Mouse (Mus musculus): ENCODE results near the gene Tmem108.

Tmem108 gene

DNA sequence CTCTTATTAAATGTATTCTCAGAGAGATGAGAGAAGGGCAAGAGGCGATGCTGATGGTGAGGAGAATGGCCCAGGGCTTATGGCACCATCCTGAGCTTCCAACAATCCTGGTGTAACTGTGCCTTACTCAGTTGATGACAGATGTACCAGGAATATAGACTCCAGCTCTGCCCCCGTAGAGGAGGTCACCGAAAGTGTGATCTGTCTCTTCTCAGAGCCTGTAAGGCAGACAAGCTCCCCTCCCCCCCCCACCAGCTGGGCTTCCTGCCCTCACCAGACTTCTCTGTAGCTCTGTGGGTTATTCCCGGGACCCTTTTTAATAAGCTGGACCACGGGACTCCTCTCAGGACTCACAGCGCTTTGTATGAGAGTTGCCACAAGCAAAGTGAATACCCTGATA is 157.8 kb downstream of the Tmem108 start:
- in situ Hi-C loops (cut with MboI; ENCODE audit: unreplicated experiment in 2 of 2) = no loop called here

GRCm38 (mm10) chr9:103601878-103602277 is 159.8 kb downstream of the Tmem108 start:
- in situ Hi-C loops (cut with MboI; ENCODE audit: unreplicated experiment in 2 of 2) = no loop called here

DNA sequence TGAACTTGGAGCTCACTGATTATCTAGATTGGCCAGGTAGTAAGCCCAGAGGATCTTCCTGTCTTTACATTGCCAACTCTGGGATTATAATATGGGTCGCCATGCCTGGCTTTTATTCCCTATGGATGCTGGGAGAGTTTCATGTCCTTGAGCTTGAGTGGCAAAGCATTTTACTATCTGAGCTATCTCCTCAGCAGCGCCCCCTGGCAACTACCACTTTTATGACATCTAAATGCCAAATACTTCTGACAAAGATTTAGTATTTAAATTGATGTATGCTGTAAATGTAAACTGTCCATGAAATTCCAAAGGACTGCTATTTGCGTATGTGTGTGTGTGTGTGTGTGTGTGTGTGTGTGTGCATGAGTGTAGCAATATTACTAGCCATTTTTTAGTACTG is 160.8 kb downstream of the Tmem108 start:
- in situ Hi-C loops (cut with MboI; ENCODE audit: unreplicated experiment in 2 of 2) = no loop called here

DNA sequence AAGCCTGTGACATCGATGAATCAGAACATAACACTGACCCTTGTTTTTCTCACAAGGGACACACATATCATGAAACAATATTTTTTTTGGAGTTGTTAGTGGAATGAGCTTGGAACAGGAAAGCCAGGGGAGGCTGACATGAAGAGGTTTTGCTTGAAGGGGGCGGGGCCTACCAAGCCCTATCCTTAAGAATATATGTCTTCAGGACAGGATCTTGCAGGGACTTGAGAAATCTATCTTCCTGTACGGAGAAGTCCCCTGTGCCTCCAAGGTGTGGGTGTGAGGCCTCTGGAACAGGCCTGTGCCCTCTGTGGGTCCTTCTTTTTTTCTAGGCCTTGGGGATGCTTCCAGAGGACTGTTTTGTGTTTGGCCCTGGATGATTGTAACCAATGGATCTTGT is 161.7 kb downstream of the Tmem108 start:
- in situ Hi-C loops (cut with MboI; ENCODE audit: unreplicated experiment in 2 of 2) = no loop called here

GRCm38 (mm10) chr9:103597861-103598260 is 163.8 kb downstream of the Tmem108 start:
- in situ Hi-C loops (cut with MboI; ENCODE audit: unreplicated experiment in 2 of 2) = no loop called here

- in situ Hi-C loops (cut with MboI; ENCODE audit: unreplicated experiment in 2 of 2) = no loop called here
Observed at GRCm38 (mm10) chr9:103595190-103595837, 166.3 kb downstream of the Tmem108 start.

GRCm38 (mm10) chr9:103594423-103595189 is 167.0 kb downstream of the Tmem108 start:
- in situ Hi-C loops (cut with MboI; ENCODE audit: unreplicated experiment in 2 of 2) = no loop called here

DNA sequence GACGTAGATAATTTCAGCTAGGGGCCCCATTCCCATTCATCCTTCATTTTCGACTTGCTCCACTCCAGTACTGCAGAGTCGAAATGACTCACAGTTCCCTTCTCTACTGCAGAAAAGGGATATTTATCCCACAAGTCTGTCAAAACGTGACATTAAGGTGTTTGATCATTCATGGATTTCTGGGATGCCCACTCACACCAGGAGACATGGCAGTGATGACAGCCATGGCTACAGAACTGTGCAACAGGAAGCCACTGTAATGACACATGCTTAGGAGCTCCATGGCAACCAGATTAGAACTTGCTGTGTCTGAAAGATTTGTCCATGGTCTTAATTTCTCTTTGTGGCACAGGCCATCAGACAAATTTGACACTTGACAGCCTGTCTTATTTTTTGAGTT is 168.6 kb downstream of the Tmem108 start:
- in situ Hi-C loops (cut with MboI; ENCODE audit: unreplicated experiment in 2 of 2) = no loop called here

- in situ Hi-C loops (cut with MboI; ENCODE audit: unreplicated experiment in 2 of 2) = no loop called here
Observed at GRCm38 (mm10) chr9:103591962-103592361, 169.7 kb downstream of the Tmem108 start.

GRCm38 (mm10) chr9:103590801-103591200 is 170.8 kb downstream of the Tmem108 start:
- in situ Hi-C loops (cut with MboI; ENCODE audit: unreplicated experiment in 2 of 2) = no loop called here

DNA sequence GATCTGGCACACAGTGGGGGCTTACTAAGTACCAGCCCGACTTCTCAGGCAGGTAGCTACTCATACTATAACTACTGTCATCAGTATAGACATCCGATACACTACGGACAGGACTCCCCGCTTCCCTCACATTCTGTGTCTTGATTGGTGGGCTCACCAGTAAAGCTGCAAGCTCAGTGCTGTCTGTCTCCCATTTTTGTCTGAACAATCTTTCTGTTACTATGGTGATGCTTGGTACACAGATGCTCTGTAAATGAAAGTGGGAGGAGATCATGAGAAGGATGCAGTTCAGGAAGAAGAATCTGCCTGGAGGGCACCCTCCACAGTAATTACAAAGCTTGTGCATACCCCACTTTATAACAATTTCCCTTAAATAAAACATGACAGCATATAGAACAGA is 176.8 kb downstream of the Tmem108 start:
- in situ Hi-C loops (cut with MboI; ENCODE audit: unreplicated experiment in 2 of 2) = no loop called here

- in situ Hi-C loops (cut with MboI; ENCODE audit: unreplicated experiment in 2 of 2) = no loop called here
Observed at GRCm38 (mm10) chr9:103582249-103582961, 179.2 kb downstream of the Tmem108 start.

DNA sequence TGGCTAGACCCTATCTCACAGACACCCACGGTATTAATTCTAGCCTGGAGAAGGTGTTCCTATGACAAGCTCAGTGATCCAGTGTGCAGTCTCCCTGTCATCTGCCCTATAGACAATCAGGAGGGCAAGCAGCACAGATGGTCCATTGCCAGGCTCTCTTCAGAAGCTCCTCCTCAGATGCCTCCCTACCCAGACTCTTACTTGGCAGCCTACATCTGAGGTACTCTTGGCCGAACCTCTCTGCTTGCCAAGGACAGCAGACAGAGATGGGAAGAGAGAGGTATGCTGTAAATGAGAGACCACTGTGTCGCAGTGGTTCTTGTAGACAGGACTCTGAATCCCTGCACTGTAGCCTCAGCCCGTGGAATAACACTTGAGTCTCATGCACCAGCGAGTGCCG is 181.0 kb downstream of the Tmem108 start:
- in situ Hi-C loops (cut with MboI; ENCODE audit: unreplicated experiment in 2 of 2) = no loop called here

DNA sequence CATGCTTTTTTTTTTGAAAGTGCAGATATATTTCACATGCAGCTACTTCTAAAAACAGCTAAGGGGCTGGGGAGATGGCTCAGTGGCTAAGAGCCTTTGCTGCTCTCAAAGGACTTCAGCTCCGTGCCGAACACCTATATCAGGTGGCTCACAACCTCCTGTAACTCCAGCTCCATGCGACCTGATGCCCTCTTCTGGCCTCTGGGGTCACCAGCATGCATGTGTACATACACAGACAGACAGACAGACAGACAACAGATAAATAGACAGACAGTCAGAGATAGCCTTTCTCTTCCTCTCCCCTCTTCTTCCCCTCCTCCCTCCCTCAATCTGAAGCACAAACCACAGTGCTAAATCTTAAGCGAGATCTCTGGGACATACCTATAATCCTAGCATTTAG is 181.5 kb downstream of the Tmem108 start:
- in situ Hi-C loops (cut with MboI; ENCODE audit: unreplicated experiment in 2 of 2) = no loop called here

GRCm38 (mm10) chr9:103579411-103580026 is 182.1 kb downstream of the Tmem108 start:
- in situ Hi-C loops (cut with MboI; ENCODE audit: unreplicated experiment in 2 of 2) = no loop called here

DNA sequence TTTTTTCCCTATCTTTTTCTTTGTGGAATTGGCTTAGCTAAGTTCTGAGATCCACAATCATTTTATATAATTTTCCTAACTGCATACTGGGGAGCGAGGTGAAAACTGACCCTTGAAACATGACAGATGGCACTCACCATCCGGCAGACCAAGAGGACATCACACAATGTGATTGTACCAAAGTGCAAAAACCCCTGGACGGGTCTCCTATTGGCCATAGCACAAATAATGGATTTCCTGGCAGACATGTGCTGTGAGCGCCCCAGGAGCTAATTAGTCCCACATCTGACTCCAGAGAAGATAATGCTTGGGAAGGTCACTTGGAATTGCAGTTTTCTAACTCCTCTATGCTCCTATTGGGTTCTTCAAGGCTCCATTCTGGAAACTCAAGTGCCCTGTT is 183.9 kb downstream of the Tmem108 start:
- in situ Hi-C loops (cut with MboI; ENCODE audit: unreplicated experiment in 2 of 2) = no loop called here

- in situ Hi-C loops (cut with MboI; ENCODE audit: unreplicated experiment in 2 of 2) = no loop called here
Observed at GRCm38 (mm10) chr9:103577181-103577580, 184.5 kb downstream of the Tmem108 start.

- in situ Hi-C loops (cut with MboI; ENCODE audit: unreplicated experiment in 2 of 2) = no loop called here
Observed at GRCm38 (mm10) chr9:103575901-103576300, 185.7 kb downstream of the Tmem108 start.

DNA sequence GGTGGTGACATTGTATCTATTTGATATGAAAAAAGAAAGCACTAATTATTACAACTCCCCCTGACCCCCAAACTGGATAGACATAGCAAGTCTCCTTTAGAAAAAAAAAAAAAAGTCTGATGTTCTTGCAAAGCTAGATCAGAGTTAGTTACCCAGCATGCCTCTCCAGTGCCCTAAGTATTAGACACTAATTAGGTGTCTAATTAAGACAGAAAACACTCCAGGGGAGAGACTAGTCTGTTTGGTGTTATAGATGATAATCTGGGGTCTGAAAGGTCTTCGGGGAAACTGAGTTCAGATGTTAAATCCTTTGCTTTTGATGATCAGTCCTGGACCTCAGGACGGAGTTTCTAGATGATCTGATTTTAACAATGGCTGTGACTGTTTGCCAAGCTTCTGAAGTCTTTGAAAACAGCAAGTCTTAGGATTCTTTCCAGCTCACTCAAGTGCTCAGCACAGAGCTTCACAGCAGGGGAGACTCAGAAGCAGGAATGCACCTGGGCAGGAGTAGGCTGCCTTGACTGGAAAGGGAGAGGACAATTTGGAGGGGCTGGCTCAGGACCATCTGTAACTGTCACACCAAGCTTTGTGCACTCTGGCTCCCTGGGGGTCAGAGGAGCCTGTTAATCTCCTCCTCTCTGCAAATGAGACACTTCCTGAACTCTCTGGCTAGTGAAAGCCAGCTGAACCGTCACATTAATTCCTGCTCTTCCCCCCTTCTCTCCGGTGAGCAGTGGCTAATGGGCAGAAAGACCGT is 187.5 kb downstream of the Tmem108 start:
- in situ Hi-C loops (cut with MboI; ENCODE audit: unreplicated experiment in 2 of 2) = no loop called here

DNA sequence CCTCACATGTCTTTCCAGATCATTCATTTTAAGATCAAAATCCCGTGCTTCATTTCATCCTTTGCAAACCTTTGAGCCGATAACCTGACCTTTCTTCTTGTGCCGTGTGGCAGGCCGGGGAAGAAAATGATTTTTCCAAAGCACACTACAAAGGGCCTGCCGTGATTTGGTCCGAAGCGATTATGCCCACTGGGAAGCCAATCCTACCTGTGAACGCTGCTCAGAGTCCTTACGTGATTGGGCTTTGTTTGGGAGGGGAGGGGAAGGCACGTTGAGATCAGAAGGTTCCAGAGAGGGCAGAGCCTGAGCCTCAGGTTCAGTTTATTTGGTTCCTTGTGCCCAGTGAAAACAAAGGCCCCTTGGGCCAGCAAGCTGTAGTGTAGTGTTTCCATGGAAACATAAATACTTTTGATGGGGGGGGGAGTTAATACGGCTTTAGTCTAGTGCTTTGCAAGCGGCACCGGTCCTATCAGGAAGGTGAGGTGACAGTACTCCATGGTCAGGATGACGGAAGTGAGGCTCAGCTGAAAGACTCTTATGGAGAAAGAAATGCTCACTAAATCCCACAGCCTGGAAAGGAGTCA is 191.4 kb downstream of the Tmem108 start:
- in situ Hi-C loops (cut with MboI; ENCODE audit: unreplicated experiment in 2 of 2) = no loop called here

All from v-Abl transformed pro-B cells (cell line).